Mouse (Mus musculus): Measurements from ENCODE around the gene Hgd. TPM values are rescaled to one million over a fixed set of nuclear protein-coding genes. Genes with fewer than 3 reads are reported as not detected.

Hgd gene
- total RNA-seq, 1 experiment from 2014 or later, result not detected

DNA sequence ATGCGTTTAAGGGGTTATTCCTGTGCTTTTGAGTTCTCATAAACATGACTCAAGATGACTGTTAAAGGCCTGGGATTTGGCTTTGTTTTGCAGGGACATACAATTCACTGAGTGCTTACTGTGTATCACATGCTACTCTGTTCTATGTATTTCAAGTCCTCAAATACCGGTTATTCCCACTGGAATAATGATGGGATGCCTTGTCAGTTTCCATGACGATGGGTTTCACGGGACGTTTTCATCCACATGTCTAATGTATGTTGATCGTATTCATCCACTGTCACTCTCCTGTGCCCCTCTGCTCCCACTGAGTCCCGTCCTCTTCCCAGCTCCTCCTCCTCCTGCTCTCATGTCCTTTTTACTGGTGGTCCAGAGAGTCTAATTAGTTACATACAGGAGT is 76.8 kb downstream of the Hgd start:
- ATAC-seq (replicated peaks; ENCODE audit: low read depth, poor library complexity, severe bottlenecking), result no peak

DNA sequence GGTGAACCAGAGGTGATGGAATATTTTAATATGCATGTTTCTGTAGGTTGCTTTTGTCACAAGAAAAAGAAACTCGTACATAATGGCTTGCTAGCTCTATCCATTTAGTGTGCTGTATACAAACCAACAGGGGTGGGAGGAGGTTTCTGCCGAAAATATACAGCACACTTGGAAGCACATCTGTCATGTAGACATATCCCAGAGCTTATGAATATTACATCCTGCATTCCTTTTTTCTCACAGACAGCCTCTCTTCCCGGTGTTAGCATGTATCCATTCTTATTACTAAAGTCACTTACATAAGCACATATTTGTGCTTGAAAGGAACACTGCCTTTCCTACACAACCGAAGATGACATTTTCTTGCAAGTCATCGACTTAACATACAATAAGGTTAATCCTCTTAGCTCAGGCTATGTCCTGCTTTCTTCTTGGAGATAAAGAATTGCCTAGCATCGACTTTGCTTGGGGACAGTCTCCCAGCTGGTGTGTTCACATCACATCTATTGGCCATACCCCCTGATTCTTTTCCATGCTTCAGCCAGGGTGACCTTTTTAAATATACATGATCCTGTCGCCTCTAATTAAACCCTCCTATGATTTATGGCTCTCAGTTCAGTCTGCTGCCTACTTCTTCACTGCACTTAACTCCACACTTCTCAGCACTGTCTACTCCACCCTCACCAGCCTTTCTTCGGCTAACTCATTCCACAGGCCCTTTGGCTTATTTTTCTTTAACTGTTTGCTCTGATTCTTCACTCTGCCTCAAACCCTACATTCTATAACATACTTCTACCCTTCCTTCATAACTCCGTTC is 83.9 kb downstream of the Hgd start:
- ATAC-seq (replicated peaks; ENCODE audit: low read depth, poor library complexity, severe bottlenecking), result no peak

DNA sequence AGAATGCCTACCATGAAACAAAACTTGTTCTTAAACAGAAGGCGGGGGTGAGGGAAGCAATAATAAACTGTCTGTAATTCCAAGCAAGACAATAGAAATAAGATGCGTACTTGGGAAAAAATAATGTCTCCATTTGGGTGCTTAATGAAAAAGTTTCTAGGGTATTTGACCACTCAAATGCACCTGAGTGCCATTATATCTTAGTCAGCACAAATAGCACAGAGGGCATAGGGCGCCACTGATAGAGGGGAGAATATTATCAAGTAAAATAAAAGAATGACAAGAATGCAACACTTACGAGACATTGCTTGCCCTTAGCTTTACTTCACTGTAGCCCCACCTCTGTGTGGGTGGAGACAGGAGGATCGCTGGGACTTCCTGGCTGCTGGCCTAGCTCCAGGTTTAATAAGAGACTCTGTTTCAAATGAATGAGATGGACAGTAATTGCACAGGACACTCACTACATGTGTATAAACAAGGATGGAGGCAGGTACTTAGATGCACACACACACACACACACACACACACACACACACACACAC is 85.5 kb downstream of the Hgd start:
- ATAC-seq (replicated peaks; ENCODE audit: low read depth, poor library complexity, severe bottlenecking), result no peak

DNA sequence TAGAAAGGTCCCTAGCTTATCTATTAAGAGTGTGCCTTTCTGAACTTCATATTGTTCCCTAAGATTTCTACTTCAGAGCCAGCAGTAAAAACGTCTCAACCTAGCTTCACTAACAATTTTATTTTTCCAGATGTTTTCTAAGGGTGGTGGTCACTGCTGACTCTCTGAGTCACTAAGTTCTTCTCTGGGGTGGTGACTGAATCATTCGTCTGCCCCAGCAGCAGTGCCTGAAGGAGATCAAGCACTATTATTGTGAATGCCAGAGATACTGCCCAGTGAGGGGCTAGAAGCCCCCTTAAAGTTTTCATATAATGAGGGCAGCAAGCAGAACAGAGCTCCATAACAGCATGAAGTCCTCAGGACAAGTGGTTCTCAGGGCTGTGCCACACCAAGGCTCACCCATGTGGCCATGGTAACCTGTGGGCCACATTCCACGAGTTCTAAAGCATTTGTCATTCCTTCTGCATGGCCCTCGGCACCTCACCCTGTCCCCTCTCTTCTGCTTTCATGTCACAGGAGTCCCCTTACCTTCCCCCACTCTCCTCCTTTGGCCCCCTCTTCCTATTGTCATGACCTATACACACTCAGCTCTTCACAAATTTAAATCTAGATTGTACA is 90.8 kb downstream of the Hgd start:
- no peak for ATAC-seq (replicated peaks; ENCODE audit: low read depth, poor library complexity, severe bottlenecking)

DNA sequence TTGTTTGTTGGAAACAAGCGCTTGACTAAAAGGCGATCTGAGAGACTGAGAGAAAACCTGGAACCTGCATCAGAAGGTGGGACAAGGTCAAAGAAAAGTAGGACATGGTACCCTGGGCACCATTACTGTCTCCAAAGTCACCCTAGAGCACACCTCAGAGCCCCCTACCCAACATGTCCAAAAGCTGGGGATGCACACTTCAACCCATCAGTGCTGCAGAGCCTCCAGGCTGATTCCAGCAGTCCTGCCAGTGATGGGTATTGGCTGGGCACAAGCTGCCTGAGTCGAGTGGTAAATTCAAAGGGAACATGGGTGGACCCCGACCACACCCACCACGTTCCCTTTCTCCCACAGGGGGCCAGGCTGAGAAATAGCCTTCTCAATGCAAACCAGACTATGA is 95.4 kb downstream of the Hgd start:
- no peak for ATAC-seq (replicated peaks; ENCODE audit: low read depth, poor library complexity, severe bottlenecking)

DNA sequence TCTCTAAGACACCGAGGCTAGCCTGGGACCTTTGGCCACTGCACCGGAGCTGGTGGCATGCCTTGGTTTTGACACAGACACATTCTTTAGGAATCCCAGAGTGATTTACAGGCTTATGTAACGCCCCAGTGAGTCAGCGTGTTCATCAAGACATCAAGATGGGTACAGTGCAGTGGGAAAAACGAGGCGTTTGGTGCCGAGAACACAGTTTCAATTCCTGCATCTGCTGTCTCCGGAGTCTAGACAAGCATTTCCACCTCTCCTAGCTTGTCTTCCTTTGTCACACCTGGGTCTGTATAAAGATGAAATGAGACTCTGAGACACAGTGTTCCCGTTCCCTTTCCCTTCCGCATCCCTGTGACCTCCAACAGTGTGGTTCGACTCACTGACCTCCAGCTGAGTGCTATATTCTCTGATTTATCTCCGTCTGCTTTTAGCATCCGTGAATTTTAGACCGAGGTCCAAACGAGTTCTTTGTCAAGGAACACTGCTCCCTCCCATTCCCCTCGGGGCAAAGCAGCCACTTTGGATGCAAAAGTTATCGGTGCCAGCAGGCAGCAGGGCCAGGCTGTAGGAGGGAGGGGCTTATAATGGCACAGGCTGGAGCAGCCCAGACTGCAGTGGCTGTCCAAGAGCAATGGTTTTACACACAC is 96.2 kb downstream of the Hgd start:
- no peak for ATAC-seq (replicated peaks; ENCODE audit: low read depth, poor library complexity, severe bottlenecking)

DNA sequence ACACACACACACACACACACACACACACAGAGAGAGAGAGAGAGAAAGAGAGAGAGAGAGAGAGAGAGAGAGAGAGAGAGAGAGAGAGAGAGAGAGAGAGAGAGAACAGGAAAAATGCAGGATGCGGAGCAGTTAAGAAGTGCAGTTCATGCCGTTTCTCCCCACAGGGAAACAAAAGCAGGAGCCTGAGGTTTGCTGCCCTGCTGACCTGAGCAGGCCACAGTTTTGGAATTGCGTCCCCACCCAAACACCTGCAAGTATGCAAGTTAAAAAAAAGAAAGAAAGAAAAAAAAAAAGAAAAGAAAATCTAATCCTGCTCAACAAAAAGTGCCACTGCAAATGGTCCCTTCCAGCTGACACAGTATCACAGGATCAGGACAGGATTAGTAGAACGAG is 96.7 kb downstream of the Hgd start:
- no peak for ATAC-seq (replicated peaks; ENCODE audit: low read depth, poor library complexity, severe bottlenecking)

DNA sequence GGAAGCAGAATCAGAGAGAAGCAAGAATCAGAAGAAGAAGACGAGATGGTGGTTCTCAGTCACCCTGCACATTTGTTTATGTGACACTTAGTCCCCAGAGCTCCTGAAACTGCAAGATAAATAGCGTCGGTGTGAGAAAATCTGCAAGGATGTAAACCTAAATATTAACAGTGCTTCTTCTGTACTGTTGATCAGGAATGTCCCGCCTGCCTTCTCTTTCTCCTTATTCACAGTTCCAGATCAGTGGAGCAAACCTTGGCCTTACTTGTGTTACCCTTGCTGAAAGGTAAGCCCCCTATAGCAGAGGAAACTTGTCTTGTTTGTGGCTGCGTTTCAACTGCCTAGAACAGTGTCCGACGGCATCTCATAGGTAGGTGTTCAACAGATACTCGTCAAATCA is 97.6 kb downstream of the Hgd start:
- ATAC-seq (replicated peaks; ENCODE audit: low read depth, poor library complexity, severe bottlenecking), result no peak

DNA sequence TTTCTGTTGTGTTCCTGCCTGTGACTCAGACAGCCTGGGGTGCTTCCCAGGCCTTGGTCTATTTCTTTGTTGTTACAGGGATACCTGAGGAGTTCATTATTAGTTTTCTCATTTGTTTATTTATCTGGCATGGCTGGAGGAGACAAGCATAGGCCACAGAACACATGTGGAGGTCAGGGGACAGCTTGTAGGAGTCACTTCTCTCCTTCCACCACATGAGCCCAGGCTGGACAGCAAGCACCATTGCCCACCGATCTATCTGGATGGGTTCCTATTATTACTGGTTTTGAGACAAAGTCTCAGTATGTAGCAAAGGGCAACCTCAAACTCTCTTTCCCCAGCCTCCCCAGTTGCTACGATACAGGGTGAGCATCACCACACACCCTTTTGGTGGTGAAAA is 100.3 kb downstream of the Hgd start:
- no peak for ATAC-seq (replicated peaks; ENCODE audit: low read depth, poor library complexity, severe bottlenecking)

DNA sequence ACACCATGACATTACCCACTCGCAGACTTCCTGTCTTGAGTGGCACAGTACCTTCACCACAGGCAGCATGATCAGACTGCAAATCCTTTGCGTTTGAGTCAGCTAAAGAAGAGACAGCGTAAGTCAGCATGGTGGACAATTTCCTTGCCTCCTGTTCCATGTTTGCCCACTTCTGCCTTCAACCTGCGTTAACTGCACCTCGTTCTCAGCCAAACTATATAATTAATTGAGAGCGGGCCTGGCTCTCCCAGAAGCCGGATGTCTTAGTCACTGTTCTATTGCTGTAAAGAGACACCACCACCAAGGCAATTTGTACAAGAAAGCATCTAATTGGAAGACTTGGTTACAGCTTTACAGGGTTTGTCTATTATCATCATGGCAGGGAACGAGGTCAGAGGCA is 100.9 kb downstream of the Hgd start:
- no peak for ATAC-seq (replicated peaks; ENCODE audit: low read depth, poor library complexity, severe bottlenecking)

Other genes starting within 250 kb of the Hgd start
- not detected in 2 replicates for gene Stxbp5l, start 195.2 kb upstream of the Hgd start, total RNA-seq (2017)
- 16.5 and 26.9 TPM in 2 replicates for gene Gtf2e1, start 40.4 kb upstream of the Hgd start, total RNA-seq (2017)
- gene Rabl3, start 40.3 kb upstream of the Hgd start, total RNA-seq (2017), result 11.0 and 11.5 TPM in 2 replicates
- 13.9 and 22.6 TPM in 2 replicates for gene Ndufb4, start 74.3 kb downstream of the Hgd start, total RNA-seq (2017)
- 0.53 and 1.0 TPM in 2 replicates for gene Fstl1, start 196.7 kb downstream of the Hgd start, total RNA-seq (2017)

Data from common myeloid progenitor, adult 5-6 weeks (primary cell).